Mouse (Mus musculus): ENCODE measurements around the gene Nr1d1. TPM values are rescaled to one million over a fixed set of nuclear protein-coding genes. Genes with fewer than 3 reads are reported as not detected.

Gene Nr1d1
- polyA plus RNA-seq, 1 experiment from 2014 or later, result 0.66 TPM

GRCm38 (mm10) chr11:98785214-98785613, 10.1 kb upstream of the Nr1d1 start:
- no peaks in the 10 kb centered on the region for H3K27me3 ChIP-seq (ENCODE audit: control insufficient read depth, insufficient read depth, low read depth, low read length)
- H3K9ac ChIP-seq (ENCODE audit: low read depth, low read length), result no peak overlapping the region
- no peak overlapping the region for H3K4me3 ChIP-seq (ENCODE audit: low read depth, low read length)
- H3K4me1 ChIP-seq (ENCODE audit: control insufficient read depth, low read depth, low read length), result peaks cover 70% of the 10 kb centered on the region
- no peaks in the 10 kb centered on the region for H3K36me3 ChIP-seq (ENCODE audit: control insufficient read depth, insufficient read depth)
- ATAC-seq (ENCODE audit: low read depth), result no peak
- no peak overlapping the region for H3K4me2 ChIP-seq (ENCODE audit: low read depth, low read length)
- no peaks in the 10 kb centered on the region for H3K9me3 ChIP-seq (replicated peaks; ENCODE audit: control insufficient read depth, low read length)
- peak overlapping the region; percentile 64 for H3K27ac ChIP-seq (ENCODE audit: low read length)
- WGBS (ENCODE audit: insufficient replicate concordance), result 70% methylated on average over 10 of the region's 10 CpGs

DNA sequence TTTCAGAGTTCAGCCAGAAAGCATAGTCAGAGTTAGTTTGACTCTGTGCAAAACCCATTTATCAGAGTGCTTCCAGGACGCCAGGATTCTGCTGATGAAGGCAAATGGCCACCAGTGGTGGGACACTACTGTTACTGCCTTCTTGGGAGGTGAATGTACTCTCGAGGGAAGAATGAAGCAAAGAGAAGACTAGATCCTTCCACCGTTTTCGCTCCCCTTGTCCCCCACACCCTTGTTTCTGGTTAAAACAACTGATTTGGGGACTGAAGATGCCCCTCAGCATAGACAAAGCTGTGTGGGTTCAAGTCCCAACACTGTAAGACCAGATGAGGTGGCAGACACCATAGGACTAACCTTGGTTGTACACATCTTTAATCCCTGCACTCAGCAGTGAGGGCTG, 9.0 kb upstream of the Nr1d1 start:
- ATAC-seq (ENCODE audit: low read depth), result no peak
- no peak overlapping the region for H3K4me3 ChIP-seq (ENCODE audit: low read depth, low read length)
- 53% methylated on average over 4 of the region's 4 CpGs for WGBS (ENCODE audit: insufficient replicate concordance)
- H3K27me3 ChIP-seq (ENCODE audit: control insufficient read depth, insufficient read depth, low read depth, low read length), result no peaks in the 10 kb centered on the region
- H3K36me3 ChIP-seq (ENCODE audit: control insufficient read depth, insufficient read depth), result no peaks in the 10 kb centered on the region
- H3K27ac ChIP-seq (ENCODE audit: low read length), result peak overlapping the region; percentile 79; the same call in 1 of the 2 replicates
- H3K4me2 ChIP-seq (ENCODE audit: low read depth, low read length), result no peak overlapping the region
- H3K9me3 ChIP-seq (replicated peaks; ENCODE audit: control insufficient read depth, low read length), result no peaks in the 10 kb centered on the region
- peaks cover 60% of the 10 kb centered on the region for H3K4me1 ChIP-seq (ENCODE audit: control insufficient read depth, low read depth, low read length)
- H3K9ac ChIP-seq (ENCODE audit: low read depth, low read length), result no peak overlapping the region

DNA sequence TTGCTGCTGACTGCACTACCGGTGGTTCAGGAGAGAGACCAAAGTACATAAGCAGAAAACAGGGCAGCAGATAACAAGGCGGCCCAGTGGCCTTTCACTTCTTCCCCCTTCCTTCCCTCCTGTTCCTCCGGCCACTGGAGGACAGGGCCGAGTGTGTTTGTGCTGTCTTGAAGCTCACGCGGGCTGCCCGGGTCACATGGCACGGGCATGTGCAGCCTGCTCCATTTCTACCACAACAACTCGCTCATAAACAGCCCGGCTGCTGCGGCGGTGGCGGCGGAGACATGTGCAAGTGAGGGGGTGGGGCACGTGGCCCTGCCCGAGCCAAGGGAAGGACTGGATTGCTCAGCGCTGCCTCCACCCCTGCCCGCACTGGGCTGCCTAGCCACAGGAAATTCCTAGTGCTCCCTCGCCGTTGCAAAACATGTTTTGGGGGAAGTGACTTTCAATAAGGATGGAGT, 8.1 kb upstream of the Nr1d1 start:
- peak overlapping the region; percentile 38; the same call in 1 of the 2 replicates for H3K9ac ChIP-seq (ENCODE audit: low read depth, low read length)

DNA sequence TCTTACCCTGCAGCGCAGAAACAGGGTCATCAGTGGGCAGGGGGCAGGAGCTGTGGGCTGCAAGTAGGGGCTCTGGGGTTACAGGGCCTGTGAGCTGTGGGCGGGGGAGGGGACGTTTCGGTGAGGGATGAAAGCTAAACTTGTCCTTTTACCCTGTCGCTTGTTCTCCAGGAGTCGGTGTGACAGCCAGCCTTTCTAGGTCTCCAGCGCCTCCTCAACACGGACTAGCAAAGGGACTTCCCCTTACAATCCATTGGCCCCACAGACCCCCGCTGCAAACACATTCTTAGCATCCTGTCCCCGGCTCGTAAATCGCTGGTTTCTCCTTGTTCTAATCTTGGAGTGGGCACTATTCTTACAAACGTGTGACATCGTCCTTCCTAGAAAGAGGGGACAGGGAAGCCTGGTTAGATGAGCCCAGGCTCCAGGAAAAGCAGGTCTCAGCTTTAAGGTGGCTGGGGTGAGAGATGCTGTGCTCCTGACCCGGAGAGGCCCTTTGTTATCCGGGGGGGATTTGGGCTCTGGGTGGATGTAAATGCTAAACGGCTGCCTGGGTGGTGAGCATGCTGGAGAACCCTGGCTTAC, 7.6 kb upstream of the Nr1d1 start:
- peaks cover 51% of the 10 kb centered on the region for H3K4me1 ChIP-seq (ENCODE audit: control insufficient read depth, low read depth, low read length)
- WGBS (ENCODE audit: insufficient replicate concordance), result 9% methylated on average over 17 of the region's 17 CpGs
- no peaks in the 10 kb centered on the region for H3K36me3 ChIP-seq (ENCODE audit: control insufficient read depth, insufficient read depth)
- no peak for ATAC-seq (ENCODE audit: low read depth)
- no peaks in the 10 kb centered on the region for H3K27me3 ChIP-seq (ENCODE audit: control insufficient read depth, insufficient read depth, low read depth, low read length)
- H3K4me2 ChIP-seq (ENCODE audit: low read depth, low read length), result peak overlapping the region; percentile 69
- H3K9me3 ChIP-seq (replicated peaks; ENCODE audit: control insufficient read depth, low read length), result no peaks in the 10 kb centered on the region
- H3K27ac ChIP-seq (ENCODE audit: low read length), result peak overlapping the region; percentile 79
- peak overlapping the region; percentile 64 for H3K4me3 ChIP-seq (ENCODE audit: low read depth, low read length)
- H3K9ac ChIP-seq (ENCODE audit: low read depth, low read length), result peak overlapping the region; percentile 11; the same call in 1 of the 2 replicates

More for the DNA sequence above, 8.1 kb upstream of the Nr1d1 start:
- peak; percentile 76 for ATAC-seq (ENCODE audit: low read depth)
- WGBS (ENCODE audit: insufficient replicate concordance), result under 1% methylated on average over 20 of the region's 20 CpGs
- H3K9me3 ChIP-seq (replicated peaks; ENCODE audit: control insufficient read depth, low read length), result no peaks in the 10 kb centered on the region
- peaks cover 54% of the 10 kb centered on the region for H3K4me1 ChIP-seq (ENCODE audit: control insufficient read depth, low read depth, low read length)
- peak overlapping the region; percentile 79 for H3K27ac ChIP-seq (ENCODE audit: low read length)
- H3K4me2 ChIP-seq (ENCODE audit: low read depth, low read length), result peak overlapping the region; percentile 69
- no peaks in the 10 kb centered on the region for H3K27me3 ChIP-seq (ENCODE audit: control insufficient read depth, insufficient read depth, low read depth, low read length)
- peak overlapping the region; percentile 64 for H3K4me3 ChIP-seq (ENCODE audit: low read depth, low read length)
- H3K36me3 ChIP-seq (ENCODE audit: control insufficient read depth, insufficient read depth), result no peaks in the 10 kb centered on the region

DNA sequence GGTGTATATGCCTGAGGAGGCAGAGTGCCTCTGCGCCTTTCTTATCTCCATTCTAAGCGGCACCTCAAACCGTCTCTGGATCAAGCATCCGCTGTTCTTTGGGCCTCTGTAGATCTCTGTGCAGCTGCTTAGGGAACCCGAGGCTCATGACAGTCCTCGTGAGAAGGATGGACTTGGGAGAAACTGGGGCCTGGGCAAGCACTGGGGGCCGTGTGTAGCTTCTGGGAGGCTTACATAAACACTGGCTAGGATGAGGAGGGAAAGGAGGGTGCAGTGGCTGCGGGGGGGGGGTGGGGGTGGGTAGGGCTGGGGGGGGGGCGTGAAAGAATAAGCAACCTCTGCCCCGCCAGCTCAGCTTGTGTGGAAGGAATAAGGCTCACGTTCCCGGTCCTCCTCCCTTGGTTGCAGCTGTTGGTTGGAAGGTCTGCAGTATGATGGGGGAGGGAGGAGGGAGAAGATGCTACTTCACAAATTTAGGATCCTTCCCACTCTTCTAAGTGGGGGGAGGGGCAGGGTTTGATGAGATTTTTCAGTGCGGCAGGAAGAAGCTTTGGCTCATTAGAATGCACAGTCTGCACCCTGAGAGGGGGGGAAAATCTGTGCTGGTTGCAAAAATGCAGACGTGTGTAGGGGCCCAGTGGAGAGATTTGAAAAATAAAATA, 6.8 kb upstream of the Nr1d1 start:
- Histone ChIP-seq H3K36me3 (ENCODE audit: control insufficient read depth, insufficient read depth) (no peaks in the 10 kb centered on the region), H3K4me1 (ENCODE audit: control insufficient read depth, low read depth, low read length) (peaks cover 51% of the 10 kb centered on the region), H3K27me3 (ENCODE audit: control insufficient read depth, insufficient read depth, low read depth, low read length) (no peaks in the 10 kb centered on the region), H3K4me2 (ENCODE audit: low read depth, low read length) (no peak overlapping the region), H3K9ac (ENCODE audit: low read depth, low read length) (no peak overlapping the region), H3K4me3 (ENCODE audit: low read depth, low read length) (no peak overlapping the region), H3K27ac (ENCODE audit: low read length) (peak overlapping the region; percentile 79), H3K9me3 (replicated peaks; ENCODE audit: control insufficient read depth, low read length) (no peaks in the 10 kb centered on the region)
- WGBS (ENCODE audit: insufficient replicate concordance), result 23% methylated on average over 13 of the region's 14 CpGs
- ATAC-seq (ENCODE audit: low read depth), result no peak

GRCm38 (mm10) chr11:98777888-98778287, 2.8 kb upstream of the Nr1d1 start:
- no peaks in the 10 kb centered on the region for H3K27me3 ChIP-seq (ENCODE audit: control insufficient read depth, insufficient read depth, low read depth, low read length)
- no peaks in the 10 kb centered on the region for H3K9me3 ChIP-seq (replicated peaks; ENCODE audit: control insufficient read depth, low read length)
- H3K4me1 ChIP-seq (ENCODE audit: control insufficient read depth, low read depth, low read length), result peaks cover 59% of the 10 kb centered on the region
- H3K36me3 ChIP-seq (ENCODE audit: control insufficient read depth, insufficient read depth), result no peaks in the 10 kb centered on the region
- no peak overlapping the region for H3K4me3 ChIP-seq (ENCODE audit: low read depth, low read length)
- no peak overlapping the region for H3K27ac ChIP-seq (ENCODE audit: low read length)
- no peak overlapping the region for H3K9ac ChIP-seq (ENCODE audit: low read depth, low read length)
- no peak overlapping the region for H3K4me2 ChIP-seq (ENCODE audit: low read depth, low read length)
- ATAC-seq (ENCODE audit: low read depth), result no peak

- no peak for ATAC-seq (ENCODE audit: low read depth)
- Histone ChIP-seq H3K36me3 (ENCODE audit: control insufficient read depth, insufficient read depth) (no peaks in the 10 kb centered on the region), H3K4me2 (ENCODE audit: low read depth, low read length) (peak overlapping the region; percentile 15), H3K27ac (ENCODE audit: low read length) (peak overlapping the region; percentile 64), H3K4me1 (ENCODE audit: control insufficient read depth, low read depth, low read length) (peaks cover 59% of the 10 kb centered on the region), H3K27me3 (ENCODE audit: control insufficient read depth, insufficient read depth, low read depth, low read length) (no peaks in the 10 kb centered on the region), H3K9me3 (replicated peaks; ENCODE audit: control insufficient read depth, low read length) (no peaks in the 10 kb centered on the region), H3K4me3 (ENCODE audit: low read depth, low read length) (no peak overlapping the region), H3K9ac (ENCODE audit: low read depth, low read length) (peak overlapping the region; percentile 32; the same call in 1 of the 2 replicates)
- WGBS (ENCODE audit: insufficient replicate concordance), result 9% methylated on average over 9 of the region's 9 CpGs
These were observed 1.9 kb upstream of the Nr1d1 start for GRCm38 (mm10) chr11:98776843-98777590.

GRCm38 (mm10) chr11:98776052-98776764, 1.1 kb upstream of the Nr1d1 start:
- WGBS (ENCODE audit: insufficient replicate concordance), result 39% methylated on average over 12 of the region's 12 CpGs
- H3K4me2 ChIP-seq (ENCODE audit: low read depth, low read length), result peak overlapping the region; percentile 73
- H3K27me3 ChIP-seq (ENCODE audit: control insufficient read depth, insufficient read depth, low read depth, low read length), result no peaks in the 10 kb centered on the region
- H3K9ac ChIP-seq (ENCODE audit: low read depth, low read length), result no peak overlapping the region
- H3K9me3 ChIP-seq (replicated peaks; ENCODE audit: control insufficient read depth, low read length), result no peaks in the 10 kb centered on the region
- H3K4me1 ChIP-seq (ENCODE audit: control insufficient read depth, low read depth, low read length), result peaks cover 62% of the 10 kb centered on the region
- H3K36me3 ChIP-seq (ENCODE audit: control insufficient read depth, insufficient read depth), result no peaks in the 10 kb centered on the region
- no peak overlapping the region for H3K4me3 ChIP-seq (ENCODE audit: low read depth, low read length)
- H3K27ac ChIP-seq (ENCODE audit: low read length), result peak overlapping the region; percentile 78
- ATAC-seq (ENCODE audit: low read depth), result no peak
